Mouse (Mus musculus) brain, embryonic 18.5 days (tissue): Measurements from ENCODE around the gene Stx6.

Experiments used
- DNase-seq: peaks from one replicate; pipeline ENCODE4 v3.0.0-alpha.2; 2012; ENCODE audit warnings: low read depth, low spot score

Stx6 gene

DNA sequence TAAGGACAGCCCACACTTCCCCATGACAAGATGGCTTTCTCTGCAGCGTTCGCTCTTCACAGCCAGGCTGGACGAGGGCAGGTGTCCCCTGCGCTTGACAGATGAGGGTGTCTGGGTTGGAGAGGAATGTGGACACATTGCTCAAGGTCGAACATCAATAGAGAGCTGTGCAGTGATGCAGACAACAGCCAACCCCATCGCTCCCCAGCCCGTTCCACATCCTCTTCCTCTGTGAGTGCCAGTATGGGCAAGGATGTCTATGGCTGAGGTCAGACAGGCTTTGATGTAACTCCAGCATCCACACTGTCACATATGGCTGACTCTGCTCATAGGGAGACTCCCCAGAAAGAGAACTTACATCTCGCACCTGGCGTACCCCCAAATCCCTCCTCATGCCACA, 74.9 kb downstream of the Stx6 start:
- no peak for DNase-seq

DNA sequence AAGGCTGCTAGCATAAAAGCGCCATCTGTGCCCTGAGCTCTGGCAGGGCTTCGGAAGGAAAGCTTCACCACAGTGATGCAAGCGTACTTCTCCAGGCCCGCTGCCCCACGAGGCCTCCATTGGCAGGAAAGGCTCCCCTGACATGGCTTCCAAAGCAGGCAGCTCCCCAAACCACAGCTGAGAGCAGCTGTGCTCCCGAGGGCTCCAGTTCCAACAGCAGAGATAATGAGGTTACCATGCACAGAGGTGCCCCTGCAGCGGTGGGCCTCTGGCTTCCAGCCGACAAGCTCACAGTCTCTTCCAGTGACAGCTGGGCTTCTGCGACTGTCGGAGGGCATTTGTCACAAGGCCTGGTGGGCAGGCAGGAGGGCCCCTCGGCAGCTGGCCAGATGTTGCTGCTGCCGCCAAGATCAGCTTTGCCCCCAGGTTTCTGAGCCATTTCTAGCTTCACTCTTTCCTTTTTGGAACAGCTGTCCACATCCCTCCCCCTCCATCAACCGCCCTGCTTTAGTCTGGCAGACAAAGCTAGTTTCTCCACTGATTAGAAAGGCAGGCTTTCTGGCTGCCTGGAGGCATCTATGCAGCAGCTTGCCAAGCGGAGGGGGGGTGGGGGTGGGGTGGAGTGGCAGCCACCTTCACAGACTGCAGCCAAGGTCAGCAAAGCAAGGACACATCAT, 75.6 kb downstream of the Stx6 start:
- DNase-seq, result no peak

DNA sequence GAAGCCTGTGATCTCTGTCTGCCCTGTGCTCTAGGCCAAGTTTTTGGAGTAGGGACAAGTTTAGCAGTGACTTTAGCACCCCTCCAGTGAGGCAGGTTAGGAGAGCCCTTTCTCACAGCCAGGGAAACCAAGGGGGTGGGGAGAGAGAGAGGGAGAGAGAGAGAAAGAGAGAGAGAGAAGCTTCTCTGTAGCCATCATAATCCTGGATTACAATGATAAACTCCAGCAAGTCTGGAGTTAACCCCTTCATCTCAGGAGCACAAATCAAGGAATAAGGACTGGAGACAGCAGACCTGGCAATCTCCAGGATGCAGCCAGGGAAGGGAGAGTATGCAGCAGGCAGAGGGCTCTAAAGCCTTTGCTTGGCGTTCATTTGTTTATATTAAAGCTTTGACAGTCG, 77.1 kb downstream of the Stx6 start:
- DNase-seq, result no peak

DNA sequence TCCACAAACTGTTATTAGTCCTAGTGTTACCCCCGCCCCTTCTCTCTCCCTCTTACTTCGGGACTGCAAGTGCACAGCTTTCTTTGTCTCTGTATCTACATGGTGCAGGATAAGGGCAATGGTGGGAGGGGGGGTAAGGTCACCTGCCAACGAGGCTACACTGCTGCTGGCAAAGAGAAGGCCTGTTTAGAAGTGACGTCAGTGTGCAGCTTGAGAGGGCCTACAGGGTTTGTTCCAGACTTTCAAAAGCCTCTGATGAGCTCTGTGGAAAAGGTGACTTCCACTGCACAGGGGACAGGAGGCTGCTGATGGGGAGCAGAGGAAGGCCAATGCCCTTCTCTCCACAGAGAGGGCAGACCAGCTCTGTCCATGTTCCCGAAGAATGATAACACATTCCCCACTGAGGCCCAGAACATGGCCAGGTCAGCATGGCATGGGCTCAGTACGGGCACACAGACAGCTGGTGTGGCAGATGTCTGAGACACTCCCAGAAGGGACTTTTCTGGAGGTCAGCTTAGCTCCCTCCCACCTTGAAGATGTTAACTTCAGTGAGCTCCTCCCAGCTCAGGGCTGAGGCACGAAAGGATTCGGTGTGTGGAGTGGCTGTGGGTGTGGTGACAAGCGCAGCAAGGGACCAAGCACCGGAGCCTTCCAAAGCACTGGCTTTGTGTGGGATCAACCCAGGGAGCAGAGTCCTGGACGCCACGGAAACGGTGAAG, 78.0 kb downstream of the Stx6 start:
- DNase-seq, result no peak

DNA sequence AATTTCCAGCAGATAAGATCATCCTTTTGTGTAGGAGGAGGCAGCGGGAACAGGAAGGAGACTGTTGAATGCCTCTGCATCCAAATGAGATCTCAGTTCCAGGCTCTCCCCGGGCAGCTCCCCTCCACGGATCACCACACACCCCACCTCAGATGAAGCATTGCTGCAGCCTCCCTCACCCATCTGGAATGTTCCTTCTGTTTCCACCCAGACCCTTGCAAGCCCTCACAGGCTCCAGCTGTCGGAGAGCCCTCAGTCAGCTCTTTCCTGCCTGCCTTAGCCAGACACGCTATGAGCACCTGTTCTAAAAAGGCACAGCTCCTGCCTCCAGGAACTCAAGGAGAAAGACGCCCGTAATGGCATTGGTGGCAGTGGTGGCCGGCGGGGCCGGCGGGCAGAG, 78.9 kb downstream of the Stx6 start:
- no peak for DNase-seq

DNA sequence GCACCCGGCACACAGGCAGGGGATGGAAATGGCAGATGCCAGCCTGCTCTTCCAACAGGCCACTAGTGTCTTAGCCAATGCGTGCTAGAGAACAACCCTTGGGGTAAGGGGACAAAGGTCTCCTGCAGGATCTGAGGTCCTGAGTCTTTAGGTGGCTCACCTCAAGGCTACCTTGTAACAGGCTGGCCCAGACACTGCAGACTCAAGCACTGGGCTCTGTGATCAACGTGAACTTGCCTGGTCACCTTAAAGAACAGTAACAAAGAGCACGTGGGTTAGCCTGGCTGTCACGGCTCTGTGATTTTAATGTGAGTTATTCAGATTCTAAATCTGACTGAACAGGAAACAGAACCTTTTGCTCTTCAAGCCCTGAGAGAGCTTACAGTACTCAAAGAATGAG, 79.6 kb downstream of the Stx6 start:
- DNase-seq, result no peak

DNA sequence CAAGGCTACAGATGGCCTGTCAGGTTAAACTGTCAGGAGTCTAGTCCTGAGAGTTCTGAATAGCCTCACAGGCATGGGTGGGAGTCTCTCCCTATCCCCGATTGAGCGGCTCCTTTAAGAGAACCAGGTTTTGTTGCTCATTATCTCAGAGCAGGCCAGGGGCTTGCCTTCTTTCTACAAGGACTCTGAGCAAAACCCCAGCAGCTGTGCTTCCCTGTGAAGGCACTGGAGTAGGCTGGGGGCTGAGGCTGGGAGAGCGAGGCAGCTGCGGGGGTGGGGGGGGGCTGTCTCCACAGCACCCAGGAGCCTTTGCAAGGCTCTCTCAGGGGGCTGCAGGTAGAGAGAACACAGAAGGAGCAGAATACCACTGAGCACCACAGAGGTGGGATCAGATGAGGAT, 80.7 kb downstream of the Stx6 start:
- no peak for DNase-seq

DNA sequence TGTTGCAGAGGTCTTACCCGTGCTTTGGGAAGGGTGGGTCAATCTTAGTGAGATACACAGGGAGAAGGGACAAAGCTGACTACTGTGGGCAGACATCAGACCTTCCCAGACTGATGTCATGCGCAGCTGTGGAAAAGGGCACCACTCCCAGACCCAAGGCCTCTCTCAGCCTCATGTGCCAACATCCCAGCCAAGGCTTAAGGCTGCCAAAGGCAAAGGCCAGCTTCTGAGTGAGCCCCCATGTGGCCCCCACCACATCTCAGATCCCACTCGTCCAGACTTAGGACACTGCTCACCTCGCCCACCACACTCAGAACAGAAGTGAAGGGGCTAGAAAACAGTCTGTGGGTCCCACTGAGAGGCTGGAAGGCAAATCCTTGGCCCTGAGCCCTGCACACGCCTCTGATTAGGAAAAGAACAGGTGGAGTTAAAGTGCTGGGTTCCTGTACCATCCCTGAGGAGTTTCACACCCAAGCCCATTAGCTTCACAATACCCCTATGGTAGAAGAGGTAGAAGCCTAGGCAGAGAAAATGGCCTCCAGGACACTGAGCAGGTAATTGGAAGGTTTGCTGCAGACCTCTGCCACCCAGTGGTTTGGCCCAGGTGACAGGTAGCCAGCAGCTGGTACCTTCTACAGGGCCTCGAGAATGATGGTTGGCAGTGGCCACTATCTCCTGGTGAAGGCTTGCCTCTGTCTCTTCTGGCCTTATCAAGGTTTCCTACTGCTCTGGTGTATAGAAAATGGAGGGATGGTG, 81.6 kb downstream of the Stx6 start:
- DNase-seq, result no peak

DNA sequence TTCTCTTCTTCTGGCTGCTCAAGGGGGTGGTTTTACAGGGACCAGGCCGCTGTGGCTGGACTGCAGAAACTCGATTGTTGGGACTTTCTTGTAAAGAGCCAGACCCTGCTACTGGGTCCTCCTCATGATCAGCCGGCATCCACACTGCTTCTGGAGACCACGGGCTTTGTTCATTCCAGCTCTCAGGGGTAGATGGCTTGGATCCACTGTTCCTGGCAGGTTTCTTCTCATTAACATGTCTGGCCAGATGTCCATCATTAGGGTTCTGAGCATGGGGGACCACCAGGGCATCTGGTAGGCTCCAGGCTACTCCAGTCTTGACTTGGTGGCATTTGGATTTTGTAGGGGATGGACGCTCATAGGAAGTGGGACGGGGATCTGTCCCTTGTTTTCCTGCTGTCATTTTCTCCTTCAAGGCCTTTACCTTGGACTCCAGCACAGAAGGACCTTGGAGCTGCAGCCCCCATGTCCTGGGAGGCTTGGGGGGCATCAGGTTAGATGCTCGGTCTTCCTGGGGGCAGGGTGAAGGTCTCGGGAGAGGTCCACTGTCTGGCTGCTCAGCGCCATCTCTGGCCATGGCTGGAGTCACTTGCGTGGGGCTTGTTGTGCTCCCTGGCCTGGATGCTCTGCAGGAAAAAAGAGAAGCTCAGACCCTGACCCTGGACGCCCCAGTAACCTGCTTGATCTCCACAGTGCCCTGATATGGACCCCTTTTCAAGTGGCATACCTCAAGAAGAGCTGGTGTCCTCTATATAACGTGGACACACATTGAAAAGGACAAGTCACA, 83.4 kb downstream of the Stx6 start:
- no peak for DNase-seq

DNA sequence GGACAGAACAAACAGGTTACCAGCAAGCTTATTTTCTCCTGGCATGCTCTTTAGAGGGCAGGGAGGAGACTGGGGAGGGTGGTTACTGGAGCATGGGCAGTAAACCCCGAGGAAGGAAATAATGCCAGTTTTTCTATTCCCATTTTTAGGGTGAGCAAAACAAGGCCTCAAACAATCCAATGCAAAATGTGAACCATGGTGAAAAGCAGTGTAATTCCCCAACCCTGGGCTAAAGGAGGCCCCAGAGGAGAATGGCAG, 83.9 kb downstream of the Stx6 start:
- DNase-seq, result no peak

DNA sequence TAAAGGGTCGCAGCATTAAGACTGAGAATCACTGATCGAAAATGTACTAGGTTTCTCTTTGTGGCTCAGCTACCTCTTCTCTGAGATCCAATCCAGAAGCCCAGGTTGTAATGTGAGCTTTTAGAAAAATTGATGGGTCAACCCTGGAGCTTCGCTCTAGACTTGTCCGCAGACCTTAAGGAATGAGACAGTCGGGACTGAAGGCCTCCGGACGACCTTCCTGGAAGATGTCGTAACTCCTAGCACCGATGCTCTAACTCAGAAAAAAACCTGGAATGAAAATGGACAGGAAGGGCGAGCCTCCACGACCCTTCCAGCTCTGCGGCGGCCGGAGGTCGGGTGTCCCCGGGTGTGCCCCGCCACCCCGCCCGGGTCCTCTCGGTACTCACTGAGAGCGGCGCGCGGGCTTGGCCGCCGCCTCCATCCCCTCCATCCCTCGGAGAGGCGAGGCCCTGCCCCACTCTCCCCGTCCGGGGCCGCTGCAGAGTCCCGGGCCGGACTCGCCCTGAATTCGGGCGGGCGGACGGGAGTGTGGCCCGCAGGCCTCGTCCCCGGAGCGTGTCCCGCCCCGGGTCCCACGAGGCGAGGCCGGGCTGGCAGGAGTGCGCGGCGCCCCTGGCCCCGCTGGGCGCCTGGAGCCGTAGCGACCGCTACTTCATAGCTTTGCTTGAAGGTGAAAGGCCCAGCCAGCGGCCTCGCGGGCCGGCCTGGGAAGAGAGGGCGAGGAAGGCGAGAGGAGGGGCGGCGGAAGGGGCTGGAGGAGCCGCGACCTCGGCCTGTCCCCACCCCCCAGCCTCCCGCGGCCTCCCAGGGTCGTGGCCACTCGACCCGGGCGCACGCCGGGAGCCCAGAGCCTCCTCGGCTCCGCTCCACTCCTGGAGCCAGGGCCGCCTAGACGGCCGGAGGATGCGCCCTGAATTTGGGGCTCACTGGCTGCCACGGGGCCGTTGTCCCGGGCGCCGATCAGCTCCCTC, 85.6 kb downstream of the Stx6 start, which contains the start of gene BC034090:
TSS of gene BC034090 (minus strand) at position 648 of the 974 bp plus-strand sequence.
- no peak for DNase-seq

DNA sequence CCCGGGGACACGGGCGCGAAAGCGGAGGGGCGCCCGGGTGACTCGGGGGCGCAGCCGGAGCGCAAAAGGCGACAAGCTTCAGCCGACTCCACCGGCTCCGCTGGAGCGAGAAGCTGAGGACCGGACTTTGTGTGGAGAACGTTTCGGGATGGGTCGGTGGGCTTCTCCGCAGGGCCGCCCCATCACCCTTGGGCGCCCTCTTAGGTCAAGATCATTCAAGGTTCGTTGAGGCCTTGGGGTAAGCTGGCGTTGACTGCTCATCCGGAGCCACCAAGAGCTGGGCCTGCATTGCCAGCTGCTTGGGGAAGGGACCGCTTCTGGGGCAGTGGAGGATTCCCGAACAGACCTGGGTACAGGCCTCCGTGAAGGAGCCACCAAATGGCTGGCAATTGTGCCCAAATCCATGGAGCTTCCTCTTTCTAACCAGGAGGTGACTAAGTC, 86.3 kb downstream of the Stx6 start:
- DNase-seq, result no peak

DNA sequence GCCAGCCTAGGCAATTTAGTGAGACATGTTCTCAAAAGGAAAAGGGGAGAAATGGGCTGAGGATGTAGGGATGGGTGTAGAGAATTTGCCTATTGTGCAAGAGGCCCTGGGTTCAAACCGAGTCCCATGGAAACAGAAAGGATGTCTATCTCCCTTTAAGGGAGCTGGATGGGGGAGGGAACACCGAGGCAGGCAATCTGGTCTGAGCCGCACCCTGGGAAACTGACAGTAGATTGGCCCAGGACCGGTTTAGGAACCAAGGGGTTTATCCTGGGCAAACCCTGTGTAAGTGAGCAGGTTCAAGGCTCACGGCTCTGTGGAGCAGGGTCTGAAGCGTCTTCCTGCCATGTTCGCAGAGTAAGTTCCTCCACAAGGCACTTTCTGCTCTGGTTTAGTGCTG, 87.0 kb downstream of the Stx6 start:
- DNase-seq, result no peak

DNA sequence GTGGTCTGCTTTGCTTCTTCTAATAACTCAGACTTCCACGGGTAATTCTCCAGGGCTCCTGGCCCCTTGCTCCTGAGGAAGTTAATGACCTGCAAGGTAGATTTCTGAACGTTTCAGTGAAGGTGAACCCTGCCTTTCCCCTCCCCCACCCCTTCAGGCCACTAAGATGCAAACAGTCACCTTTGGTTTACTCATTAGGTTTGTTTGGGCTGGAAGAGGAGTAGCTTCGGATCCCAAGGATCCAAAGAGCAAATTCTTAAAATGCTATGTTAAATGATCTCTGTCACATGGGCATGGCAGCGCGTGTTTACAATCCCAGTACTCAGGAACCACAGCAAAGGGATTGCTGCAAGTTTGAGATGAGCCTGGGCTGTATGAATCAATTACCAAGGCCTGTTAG, 88.9 kb downstream of the Stx6 start:
- no peak for DNase-seq

DNA sequence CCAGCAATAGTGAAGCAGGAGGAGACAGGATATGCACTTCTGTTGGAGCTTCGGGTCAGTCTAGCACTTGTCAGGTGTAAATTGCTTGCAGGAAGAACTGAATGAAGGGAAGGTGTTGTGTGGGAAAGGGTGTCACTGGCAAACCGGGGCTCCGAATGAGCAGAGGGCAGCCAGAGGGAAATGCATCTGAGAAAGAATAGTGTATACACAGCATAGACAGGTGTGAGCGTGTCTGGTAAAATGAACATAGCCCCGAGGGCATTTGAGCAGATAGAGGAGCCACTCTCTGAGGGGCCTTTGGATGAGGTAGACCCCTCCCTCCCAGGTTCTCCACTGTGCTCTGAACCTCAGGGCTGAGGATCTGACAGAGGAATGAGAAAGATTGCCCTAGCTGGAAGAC, 89.5 kb downstream of the Stx6 start:
- DNase-seq, result no peak

DNA sequence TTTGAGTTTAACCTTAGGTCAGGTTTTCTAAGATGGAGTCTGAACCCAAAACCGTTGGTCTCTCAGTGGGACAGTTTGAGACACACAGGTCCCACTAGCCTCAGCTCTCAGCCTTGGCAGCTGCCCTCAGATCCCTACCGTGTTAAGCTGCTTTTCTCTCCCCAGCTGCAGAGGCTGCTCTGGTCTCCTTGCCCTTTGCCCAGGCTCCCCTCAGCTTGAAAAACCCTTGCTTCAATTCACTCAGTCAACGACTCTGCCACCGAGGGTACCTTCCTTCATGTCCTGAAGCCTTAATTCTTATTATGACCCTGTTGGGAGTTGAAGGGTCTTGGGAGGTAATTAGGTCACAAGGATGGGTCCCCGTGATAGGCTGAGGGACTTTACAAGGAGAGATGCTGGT, 91.4 kb downstream of the Stx6 start:
- DNase-seq, result no peak

DNA sequence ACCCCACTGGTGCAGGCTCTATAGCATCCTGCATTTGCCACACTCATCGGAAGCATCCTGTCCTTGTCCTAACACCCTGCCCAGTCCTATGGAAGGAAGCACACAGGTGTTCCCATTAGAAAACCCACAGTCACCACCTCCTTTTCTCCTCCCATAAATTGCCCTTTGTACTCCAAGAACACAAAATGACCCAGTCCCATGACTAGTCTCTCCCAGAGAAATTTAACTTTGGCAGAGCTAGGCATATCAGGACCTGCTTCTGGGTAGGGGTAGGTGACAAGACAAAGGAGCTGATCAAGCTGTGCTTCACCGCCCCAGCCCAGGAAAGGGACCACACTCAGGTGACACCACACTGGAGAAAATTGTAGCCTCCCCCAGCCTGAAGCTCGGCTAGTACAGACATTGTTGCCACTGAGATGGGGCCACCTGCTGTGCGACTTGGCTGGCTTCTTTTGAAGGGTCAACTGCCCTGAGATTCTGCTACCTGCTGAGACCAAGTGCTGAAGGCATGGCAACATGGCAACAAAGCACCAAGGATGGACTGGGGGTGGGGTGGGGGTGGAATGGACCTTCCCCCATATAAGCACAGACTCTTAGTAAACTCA, 92.1 kb downstream of the Stx6 start:
- no peak for DNase-seq

DNA sequence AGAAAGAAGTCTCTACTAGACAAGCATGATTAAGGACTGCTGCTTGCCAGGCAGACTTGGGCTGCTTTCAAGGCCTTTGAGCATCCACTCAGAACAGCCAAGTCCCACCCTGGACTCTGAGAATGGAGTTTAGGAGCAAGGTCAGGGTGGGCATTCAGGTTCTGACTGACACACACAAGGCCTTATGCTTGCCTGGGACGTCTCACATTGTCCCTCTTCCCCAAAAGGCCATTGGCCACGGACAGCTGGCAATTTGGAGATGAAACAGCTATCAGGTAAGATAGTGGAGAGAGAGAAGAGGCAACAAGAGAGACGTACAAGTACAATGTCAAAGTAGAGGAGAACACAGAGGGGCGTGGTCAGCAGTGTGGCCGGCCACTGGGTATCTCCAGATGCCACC, 93.1 kb downstream of the Stx6 start:
- no peak for DNase-seq

DNA sequence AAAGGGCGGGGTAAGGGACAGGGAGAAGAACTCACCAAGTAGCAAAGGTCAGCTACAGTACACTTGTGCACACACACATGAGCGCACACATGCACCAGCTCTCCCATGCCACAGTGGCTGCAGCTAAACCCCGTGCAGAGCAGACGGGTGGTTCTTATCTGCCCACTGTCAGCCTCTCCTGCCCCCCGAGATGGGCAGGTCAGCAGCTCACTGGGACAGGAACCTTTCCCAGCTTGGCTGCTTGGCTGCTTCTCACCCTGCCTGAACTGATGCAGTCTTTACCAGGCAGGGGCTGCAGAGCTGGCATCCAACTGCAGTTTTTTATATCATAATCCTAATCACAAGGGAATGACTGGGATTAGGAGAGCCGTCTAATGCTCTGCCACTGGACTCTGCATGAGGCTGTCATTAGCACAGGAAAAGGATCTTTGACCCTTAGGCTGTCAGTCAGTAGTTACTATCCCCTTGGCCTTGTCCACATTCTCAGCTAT, 94.2 kb downstream of the Stx6 start:
- no peak for DNase-seq

DNA sequence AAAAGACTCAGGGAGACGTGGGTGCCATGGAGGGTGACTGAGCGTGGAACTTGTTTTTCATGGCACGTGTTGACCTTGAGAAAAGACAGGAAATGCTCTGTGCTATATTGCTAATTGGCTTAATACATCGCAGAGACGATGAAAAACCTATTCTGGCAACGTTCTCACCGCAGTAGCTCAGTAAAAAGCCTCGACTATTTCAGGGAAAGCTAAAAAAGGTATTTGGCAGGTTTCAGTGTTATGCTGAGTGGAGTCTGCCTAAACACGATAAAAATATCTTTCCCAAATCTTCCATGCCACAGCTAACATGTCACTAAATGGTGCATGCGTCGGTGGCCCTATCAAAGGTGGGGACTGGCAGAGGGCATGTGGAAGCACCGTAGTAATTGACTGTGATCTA, 94.6 kb downstream of the Stx6 start:
- no peak for DNase-seq
